Mouse (Mus musculus) CH12F3 (cell line): ENCODE results near the gene Ugt2a2.
"Not testable (repeated sequence)": the region's sequence is repeated elsewhere in the genome, so short reads cannot be mapped to it uniquely, and the experiment has no call there.

ENCODE experiments used
- in situ Hi-C: fragments of 300-500 bp; cut with MboI; formaldehyde crosslinking; loops from 2 replicates; pipeline ENCODE4 v1.14.3; 2020; ENCODE audit warnings: low sequenced_read_pairs

Gene Ugt2a2

GRCm38 (mm10) chr5:87482160-87482559 is at the start of gene Ugt2a2:
TSS of gene Ugt2a2 (minus strand) at chr5:87482260.
- in situ Hi-C loops = no loop called here

DNA sequence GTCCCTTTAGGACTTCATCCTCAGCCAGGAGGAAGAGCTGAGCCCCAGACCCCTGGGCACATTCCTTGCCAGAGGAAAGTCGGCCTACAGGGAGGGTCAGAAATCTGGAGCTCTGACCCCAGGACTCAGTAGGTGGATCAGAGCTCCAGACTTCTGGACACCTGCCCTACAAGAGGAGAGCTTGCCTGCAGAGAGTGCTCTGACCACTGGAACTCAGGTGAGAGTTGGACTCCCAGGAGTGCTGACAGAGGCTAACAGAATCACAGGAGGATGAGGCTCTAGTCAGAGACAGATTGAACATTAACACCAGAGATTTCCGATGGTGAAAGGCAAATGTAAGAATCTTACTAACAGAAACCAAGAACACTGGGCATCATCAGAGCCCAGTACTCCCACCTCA is 41.5 kb upstream of the Ugt2a2 start:
- in situ Hi-C loops = not testable (repeated sequence)

DNA sequence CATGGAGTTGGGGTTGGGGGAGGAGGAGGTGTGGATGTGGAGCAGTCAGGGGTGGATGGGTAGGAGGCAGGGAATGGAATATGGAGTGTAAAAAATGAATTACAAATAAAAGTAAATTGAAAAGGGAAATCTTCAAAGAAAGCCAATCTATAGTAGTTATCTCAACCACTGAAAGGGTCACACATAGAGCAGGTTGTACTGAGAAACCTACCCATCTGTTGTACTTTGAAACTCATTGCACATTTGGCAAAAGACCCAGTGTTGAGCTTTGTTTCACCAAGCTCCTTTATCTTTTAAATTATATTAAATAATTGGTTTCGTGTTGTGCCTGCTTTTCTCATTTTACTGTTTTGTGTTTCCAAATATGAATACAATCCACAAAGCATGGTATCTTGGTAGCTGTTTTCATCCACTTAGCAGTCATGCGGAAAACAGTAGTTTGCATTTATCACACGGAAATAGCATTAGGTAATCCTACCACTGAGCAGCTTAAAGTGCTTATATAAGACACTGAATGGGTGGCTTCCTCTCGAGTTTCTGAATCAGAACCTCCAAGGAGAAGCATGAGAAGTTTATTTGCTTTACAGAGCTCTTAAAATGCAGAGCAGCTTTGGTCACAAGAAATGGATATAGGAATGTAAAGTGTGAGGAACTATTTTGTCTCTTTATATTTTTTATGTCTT is 23.9 kb upstream of the Ugt2a2 start:
- in situ Hi-C loops = no loop called here

GRCm38 (mm10) chr5:87502687-87503086 is 20.6 kb upstream of the Ugt2a2 start:
- in situ Hi-C loops = no loop called here

GRCm38 (mm10) chr5:87499341-87499740 is 17.3 kb upstream of the Ugt2a2 start:
- in situ Hi-C loops = no loop called here

- in situ Hi-C loops = no loop called here
Measured at GRCm38 (mm10) chr5:87498936-87499335, 16.9 kb upstream of the Ugt2a2 start.

- in situ Hi-C loops = no loop called here
Measured at GRCm38 (mm10) chr5:87490771-87491170, 8.7 kb upstream of the Ugt2a2 start, which contains the start of gene Ugt2a1. TSS of gene Ugt2a1 (minus strand) at chr5:87490871.

DNA sequence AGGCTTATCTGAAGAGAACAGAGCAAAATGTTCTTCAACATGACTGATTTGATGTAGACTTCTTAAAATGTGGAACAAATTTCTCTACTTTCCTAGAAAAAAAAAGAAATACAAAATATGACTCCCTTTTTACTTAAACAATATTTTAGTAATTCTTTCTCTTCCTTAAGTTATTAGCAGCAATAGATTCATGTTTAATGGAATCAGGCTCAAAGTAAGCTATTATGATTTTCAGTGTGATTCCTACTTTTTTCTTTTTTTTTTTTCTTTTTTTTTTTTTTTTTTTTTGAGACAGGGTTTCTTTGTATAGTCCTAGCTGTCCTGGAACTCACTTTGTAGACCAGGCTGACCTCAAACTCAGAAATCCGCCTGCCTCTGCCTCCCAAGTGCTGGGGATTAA is 4.6 kb upstream of the Ugt2a2 start, which contains the start of gene Gm43638:
Gene Gm43638 (minus strand): TSS at position 101 of the 400 bp plus-strand sequence.
- in situ Hi-C loops = not testable (repeated sequence)

DNA sequence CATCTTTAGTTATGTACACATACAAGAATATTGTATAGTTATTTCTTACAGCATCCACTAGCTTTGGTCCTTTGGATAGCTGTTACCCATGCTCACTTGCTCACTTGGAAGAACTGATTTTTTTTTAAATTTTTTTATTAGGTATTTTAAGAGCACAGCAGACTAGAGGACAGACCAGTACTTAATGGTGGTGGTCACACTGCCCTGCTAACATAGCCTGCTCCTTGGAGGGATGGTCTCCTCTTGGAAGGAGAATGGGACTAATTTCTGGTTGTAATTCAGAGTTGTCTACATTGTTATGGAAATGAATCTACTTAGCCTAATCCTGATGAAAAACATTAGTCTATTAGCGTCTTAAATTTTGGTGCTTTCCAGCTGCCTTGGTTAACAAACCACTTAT is 23.2 kb downstream of the Ugt2a2 start:
- in situ Hi-C loops = no loop called here

DNA sequence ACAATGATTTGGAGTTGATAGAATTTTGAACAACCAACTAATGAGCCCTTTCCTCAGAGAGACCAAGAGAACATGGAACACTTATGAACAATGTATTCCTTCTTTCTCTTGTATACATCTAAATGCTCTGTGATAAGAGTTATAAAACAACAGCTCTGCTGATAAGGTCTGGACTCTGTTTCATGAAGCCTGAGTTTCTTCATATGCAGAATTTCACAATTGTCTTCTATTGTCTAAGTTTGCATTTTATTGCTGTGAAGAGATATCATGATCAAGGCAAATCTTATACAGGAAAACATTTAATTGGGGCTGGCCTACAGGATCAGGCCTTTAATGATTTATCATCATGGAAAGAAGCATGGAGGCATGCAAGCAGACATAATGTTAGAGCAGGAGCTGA is 24.4 kb downstream of the Ugt2a2 start:
- in situ Hi-C loops = no loop called here

DNA sequence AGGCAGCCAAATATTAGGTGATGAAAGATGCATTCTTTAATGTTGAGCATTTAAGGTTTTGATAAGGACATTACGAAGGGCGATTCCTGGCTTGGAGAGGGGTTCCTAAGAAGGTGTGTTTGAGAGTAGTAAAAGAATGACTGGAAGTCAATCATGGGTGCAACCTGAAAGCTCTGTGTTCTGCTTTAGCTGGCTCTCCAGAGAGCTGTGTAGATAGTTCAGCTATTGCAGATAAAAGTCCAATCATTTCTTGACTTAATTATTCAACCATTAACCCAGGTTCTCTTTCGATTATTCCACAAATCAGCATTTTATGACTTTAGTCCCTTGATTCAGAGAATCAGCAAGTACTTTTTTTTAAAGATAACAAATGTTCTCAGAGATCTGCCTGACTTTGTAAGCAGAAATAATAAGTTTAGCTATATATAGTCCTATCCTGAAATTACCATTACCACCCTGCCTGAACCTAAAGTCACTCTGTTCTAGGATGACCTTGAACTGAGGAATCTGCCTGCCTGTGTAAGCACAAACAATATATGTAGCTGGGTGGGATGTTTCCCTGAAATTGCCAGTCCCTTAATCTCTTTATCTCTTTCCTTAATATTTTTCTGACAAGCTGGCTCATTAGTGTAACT is 25.7 kb downstream of the Ugt2a2 start:
- in situ Hi-C loops = no loop called here

DNA sequence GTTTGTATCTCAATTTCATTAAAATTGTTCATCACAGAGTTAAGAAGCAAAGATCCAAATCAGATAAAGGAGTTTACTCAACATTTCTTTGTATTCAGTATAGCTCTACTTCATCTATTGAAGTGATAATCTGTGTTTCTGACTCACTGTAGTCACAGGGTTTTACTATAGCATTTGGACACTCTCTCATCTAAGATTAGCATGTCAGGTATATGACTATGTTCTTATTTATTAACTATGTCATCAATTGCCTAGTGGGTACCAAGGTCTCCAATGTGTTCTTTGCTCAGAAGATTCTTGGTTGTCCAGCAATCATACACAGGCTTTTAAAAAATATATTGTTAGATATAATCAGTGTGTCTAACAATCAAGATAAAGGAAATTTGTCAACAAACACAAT is 26.5 kb downstream of the Ugt2a2 start:
- in situ Hi-C loops = no loop called here

GRCm38 (mm10) chr5:87452514-87452913 is 29.5 kb downstream of the Ugt2a2 start:
- in situ Hi-C loops = not testable (repeated sequence)

DNA sequence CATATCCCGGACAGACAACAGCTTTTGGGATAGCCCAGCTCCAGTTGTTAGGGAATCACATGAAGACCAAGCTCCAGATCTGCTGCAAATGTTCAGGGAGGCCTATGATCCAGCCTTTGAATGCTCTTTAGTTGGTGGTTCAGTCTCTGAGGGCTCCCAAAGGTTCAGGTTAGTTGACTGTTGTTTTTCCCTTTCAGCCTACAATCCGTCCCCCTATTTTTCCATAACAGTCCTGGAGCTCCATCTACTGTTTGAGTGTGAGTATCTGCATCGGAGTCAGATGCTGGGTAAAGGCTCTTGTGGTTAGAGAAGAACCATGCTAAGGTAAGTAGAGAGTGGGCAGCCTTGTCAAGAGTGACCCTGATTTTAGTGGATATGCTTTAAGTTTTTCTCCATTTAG is 45.8 kb downstream of the Ugt2a2 start:
- in situ Hi-C loops = no loop called here

- in situ Hi-C loops = no loop called here
Measured at GRCm38 (mm10) chr5:87425676-87426075, 56.4 kb downstream of the Ugt2a2 start.

GRCm38 (mm10) chr5:87424041-87424440 is 58.0 kb downstream of the Ugt2a2 start, which contains the start of gene Ugt2b38:
TSS of gene Ugt2b38 (minus strand) at chr5:87424203.
- in situ Hi-C loops = not testable (repeated sequence)
